Mouse (Mus musculus) c-Kit-positive CD71-negative TER-119-negative erythroid progenitor cells, embryonic 14.5 days (primary cell): ENCODE data around the gene Dapk2.
A peak's percentile ranks its signal among the peaks of the same experiment; 100 is the strongest.

Experiments
- DNase-seq: peaks from one replicate; pipeline ENCODE4 v3.0.0-alpha.2; 2013; ENCODE audit warnings: low read depth

Gene Dapk2

GRCm38 (mm10) chr9:66142265-66142664 lies 15.8 kb upstream of the Dapk2 start:
- no peak for DNase-seq

DNA sequence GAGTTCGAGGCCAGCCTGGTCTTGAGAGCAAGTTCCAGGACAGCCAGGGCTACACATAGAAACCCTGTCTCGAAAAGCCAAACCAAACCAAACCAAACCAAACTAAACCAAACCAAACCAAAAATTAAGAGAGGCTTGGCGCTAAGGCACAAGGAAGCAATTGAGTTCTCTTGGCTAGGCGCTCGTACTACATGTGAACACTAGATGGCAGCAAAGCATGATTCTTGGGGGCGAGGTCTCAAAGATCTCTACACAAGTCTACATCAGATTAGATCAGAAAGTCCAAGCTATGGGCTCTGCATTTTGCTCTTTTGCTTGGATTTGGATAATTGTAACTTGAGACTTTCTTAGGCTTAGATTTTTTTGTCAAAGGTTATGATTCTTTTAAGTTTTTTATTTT lies 13.8 kb upstream of the Dapk2 start:
- peak; percentile 74 for DNase-seq

GRCm38 (mm10) chr9:66146141-66146540 lies 11.9 kb upstream of the Dapk2 start:
- DNase-seq: no peak

- no peak for DNase-seq
These were observed 6.0 kb upstream of the Dapk2 start for GRCm38 (mm10) chr9:66152011-66152410.

- no peak for DNase-seq
These were observed 4.4 kb upstream of the Dapk2 start for GRCm38 (mm10) chr9:66153594-66153993.

GRCm38 (mm10) chr9:66154013-66154412 lies 4.0 kb upstream of the Dapk2 start:
- no peak for DNase-seq

DNA sequence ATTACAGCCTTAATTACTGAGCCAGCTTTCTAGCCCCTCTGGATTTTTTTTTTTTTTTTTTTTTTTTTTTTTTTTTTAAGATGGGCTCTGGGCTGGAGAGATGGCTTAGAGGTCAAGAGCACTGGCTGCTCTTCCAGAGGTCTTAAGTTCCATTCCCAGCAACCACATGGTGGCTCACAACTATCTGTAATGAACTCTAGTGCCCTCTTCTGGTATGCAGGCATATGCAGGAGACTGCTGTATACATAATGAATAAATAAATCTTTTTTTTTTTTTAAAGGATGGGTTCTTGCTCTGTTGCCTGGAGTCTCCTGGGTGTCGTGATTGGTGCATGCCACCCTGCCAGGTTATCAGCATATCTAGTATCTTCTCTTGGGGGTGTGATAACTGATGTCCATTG lies 2.5 kb upstream of the Dapk2 start:
- no peak for DNase-seq

DNA sequence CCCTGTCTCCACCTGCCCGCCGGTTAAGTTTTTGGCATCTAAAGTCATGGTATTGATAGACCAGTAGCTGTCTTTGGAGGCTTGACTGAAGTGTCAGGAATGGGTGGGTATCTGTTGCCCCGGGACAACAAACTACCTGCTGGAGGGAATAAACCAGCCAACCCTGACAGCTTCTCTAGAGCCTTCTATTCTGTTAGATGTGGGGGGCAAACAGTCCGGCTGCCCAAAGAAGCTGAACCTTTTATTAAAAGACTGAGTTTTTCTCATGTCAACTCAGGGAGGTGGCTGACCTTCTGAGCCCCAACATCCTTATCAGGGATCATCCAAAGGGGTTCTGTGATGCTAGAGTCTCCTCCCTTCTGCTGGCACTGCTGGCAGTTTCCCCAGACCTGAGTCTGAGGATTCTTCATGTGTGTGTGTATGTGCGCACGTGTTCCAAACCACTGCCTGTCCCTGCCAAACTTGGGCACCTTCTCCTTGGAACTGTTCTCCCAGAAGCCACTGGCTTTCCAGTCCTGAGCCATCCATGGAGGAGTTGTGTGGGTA lies 935 bp downstream of the Dapk2 start:
- DNase-seq: no peak

DNA sequence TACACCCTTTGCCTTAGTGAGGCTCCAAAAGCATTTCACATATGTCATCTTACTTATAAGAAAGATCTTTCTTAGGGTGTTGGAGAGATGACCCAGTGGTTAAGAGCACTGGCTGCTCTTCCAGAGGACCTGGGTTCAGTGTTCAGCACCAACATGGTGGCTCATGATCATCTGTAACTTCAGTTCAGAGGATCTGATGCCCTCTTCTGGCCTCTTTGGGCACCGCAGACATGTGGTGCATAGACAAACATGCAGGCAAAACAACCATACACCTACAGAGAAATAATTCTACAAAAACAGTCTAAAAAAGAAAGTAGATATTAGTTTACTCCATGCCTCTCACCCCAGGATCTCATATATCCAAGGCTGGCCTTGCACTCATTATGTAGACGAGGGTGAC lies 2.1 kb downstream of the Dapk2 start:
- no peak for DNase-seq

GRCm38 (mm10) chr9:66162995-66163394 lies 5.0 kb downstream of the Dapk2 start:
- no peak for DNase-seq

DNA sequence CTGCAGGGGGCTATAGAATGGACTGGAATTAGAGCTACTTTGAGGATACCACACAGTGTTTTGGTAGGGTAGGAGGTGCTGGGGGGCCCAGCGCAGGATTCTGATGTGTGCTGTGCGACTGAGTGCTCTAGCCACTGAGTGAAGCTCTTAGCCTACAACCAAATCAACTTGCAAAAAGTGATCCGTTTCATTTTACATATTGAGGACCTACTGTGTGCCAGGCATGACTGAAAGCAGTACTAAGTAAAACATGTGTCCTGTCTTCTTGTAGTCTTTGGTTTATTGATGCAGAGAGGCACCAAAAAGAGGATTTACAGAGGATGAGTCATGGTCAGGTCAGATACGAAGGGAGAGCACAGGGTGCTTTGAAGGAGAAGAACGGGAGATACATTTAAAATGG lies 9.2 kb downstream of the Dapk2 start:
- no peak for DNase-seq

DNA sequence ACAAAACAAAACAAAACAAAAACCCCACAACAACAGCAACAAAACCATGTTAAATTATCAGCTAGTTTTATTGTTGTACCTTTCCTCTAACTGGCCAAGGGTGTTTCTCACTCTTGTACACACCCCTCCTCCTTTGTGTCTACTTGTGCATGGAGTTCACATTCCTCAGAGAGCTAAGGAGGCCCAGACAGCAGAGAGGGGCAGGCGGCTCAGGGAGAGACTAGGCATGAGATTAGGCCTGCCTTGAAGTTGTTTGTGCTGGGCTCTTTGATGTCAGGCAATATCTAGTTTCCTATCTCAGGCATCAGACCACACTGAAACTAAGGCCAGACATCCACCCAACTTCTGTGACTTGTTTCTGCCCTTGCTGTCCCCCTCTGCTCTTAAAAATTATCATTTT lies 10.2 kb downstream of the Dapk2 start:
- DNase-seq: no peak

GRCm38 (mm10) chr9:66170506-66170905 lies 12.5 kb downstream of the Dapk2 start:
- no peak for DNase-seq

GRCm38 (mm10) chr9:66171275-66171921 lies 13.4 kb downstream of the Dapk2 start:
- no peak for DNase-seq

DNA sequence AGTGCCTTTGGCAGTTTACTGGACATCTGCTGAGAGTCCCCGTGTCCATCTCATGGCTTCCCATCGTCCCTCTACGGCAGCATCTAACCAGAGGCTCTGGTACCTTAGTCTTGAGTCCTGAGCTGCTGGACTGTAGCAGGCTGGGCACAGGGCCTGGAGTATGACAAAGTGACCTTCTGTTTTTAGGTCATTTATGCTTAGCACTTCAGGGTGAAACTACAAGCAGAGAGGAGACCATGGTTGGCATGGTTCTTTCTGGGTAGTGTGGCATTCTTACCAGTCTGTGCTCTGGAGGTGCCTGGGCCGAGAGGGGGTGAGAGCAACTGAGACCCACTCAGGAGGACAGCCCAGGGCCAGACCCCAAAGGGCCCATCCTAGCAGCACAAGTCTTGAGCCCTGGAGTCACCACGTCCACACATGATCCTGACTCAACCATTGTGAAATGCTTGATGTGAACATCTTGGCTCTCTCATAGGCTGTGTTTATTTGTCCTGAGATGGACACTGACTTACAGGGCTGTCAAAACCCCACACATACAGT lies 15.4 kb downstream of the Dapk2 start:
- no peak for DNase-seq

- no peak for DNase-seq
These were observed 17.0 kb downstream of the Dapk2 start for GRCm38 (mm10) chr9:66174985-66175384.

- DNase-seq: no peak
These were observed 20.0 kb downstream of the Dapk2 start for GRCm38 (mm10) chr9:66177975-66178374.

- no peak for DNase-seq
These were observed 21.8 kb downstream of the Dapk2 start for GRCm38 (mm10) chr9:66179795-66180194.

GRCm38 (mm10) chr9:66181126-66181825 lies 23.3 kb downstream of the Dapk2 start:
- no peak for DNase-seq

DNA sequence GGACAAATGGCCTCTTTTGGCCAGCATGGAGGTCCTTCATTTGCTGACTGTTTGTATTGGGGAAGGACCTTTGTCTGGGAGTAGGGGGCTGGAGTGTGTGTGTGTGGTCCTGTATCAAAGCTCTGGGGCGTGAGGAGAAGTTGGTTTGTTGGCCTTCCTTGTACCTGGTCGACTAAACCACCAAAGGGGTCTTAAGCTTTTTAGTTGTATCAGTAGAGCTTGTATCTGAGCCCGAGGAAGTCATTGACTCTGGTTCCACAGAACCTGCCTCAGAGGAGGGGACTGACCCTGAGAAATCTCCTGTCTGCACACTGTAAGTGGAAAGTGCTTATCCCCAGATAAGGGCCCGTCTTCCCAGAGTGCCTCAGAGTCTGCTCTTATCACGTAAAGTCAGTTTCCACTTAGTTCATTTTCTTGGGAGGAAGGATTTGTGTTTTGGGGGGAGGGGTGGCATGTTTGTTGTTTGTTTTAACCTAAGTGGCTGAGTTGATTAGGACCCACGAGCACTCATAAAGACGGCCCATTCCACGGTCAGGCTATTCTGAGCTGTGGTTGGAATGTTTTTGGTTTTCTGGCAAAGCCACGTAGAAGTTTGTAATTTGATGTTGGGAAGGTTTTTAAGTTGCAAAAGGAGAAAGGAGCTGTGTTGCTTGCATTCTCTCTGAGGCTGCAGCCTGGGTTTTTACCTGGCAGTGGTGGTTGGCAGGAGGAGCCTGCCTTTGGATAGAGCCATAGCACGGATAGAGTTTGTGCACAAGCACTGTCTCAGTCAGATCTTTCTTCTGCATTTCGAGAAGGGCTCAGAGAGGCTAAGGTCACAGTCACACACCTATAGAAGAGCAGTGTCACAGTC lies 24.0 kb downstream of the Dapk2 start:
- peak; percentile 36 for DNase-seq

DNA sequence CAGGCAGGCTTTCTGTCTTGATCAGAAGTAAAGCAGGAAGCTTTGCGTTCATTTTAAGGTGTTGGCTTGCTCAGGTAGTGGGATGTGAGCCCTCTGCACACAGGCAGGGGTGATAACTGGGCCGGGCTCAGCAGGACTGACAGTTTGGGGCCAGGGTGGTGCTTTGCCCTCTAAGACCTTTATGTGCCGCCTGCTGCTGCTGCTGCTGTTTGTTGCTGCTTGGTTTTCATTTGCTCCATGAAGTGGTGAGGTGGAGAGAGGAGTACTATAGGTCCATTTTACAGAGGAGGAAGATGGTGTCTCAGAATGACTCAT lies 24.6 kb downstream of the Dapk2 start:
- no peak for DNase-seq

DNA sequence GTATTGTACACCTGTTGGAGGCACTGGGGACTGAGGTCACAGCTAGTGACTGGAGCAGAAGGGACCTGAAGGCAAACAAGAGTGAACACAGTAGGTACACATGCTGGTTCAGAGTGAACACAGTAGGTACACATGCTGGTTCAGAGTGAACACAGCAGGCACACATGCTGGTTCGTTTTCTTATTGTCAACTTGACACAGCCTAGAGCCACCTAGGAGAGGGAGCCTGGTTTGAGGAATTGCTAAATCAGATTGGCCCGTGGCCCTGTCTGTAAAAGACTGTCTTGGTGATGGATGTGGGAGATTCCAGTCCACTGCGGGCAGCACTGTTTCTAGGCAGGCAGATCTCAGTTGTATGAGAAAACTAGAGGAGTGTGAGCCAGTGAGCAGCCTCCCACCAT lies 25.0 kb downstream of the Dapk2 start:
- no peak for DNase-seq

GRCm38 (mm10) chr9:66184572-66184971 lies 26.5 kb downstream of the Dapk2 start:
- no peak for DNase-seq
